Comparison of ENCODE assay signal across 8 mouse cellular contexts in the genomic region with DNA sequence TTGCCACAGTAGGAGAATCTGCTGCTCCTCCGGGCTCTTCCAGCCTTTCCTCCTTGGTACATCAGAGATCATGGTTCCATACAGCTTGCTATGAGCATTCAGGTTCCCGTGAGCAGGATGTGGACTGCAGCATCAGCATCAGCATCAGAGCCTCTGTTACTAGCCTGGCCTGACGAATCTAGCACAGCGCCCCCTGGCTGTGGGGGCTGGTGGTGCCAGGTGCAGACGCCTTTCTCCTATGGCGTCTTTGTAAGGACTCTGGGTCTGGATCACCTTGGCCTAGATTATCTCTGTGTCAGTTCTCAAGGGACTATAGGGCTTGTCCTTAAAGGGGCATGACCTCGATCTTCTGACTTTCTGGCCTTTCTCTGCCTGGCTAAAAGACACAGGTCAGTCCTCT.
A peak's percentile ranks its signal among the peaks of the same experiment; 100 is the strongest.
DNase-seq lines count a peak whose midpoint lies in the region; ATAC-seq and TF ChIP-seq lines count a peak whose summit lies in the region.

No protein-coding gene starts in this region.

- no peak for TF ChIP-seq EP300 in MEL (IDR thresholded peaks at IDR 0.05; ENCODE audit: low read depth in 1 of 2, low read length in 2 of 2)

- peak; percentile 82 to 98 (median 97) for TF ChIP-seq CTCF in MEL (IDR thresholded peaks at IDR 0.05 in 2 of 3, conservative IDR thresholded peaks at IDR 0.05 in 1 of 3; ENCODE audit: control insufficient read depth in 1 of 3, insufficient read depth in 1 of 3, low read depth in 2 of 3, low read length in 3 of 3, poor library complexity in 1 of 3, severe bottlenecking in 1 of 3)
- peak; percentile 73; the same call in 1 of the 2 replicates for TF ChIP-seq CTCF in small intestine, adult 2 months (IDR thresholded peaks at IDR 0.05; ENCODE audit: extremely low read depth, insufficient read length, insufficient replicate concordance, low read depth, low read length)

- no peak overlapping the region for H3K27ac ChIP-seq in MEL (ENCODE audit: control insufficient read depth, low read depth, low read length)
- no peak overlapping the region for H3K27ac ChIP-seq in small intestine, adult 2 months (ENCODE audit: insufficient read depth, low read depth, low read length)

- H3K36me3 ChIP-seq in MEL (ENCODE audit: control insufficient read depth in 1 of 2, insufficient read depth in 2 of 2, low read length in 2 of 2) = no peaks in the 10 kb centered on the region
- H3K36me3 ChIP-seq in small intestine, adult 2 months (ENCODE audit: control insufficient read depth, insufficient read depth, low read length) = no peaks in the 10 kb centered on the region

- ATAC-seq in erythroid progenitor cell, adult 5-6 weeks (replicated peaks; ENCODE audit: low FRiP score, poor library complexity, severe bottlenecking) = peak; percentile 70

- peak; percentile 30 for TF ChIP-seq RAD21 in MEL (IDR thresholded peaks at IDR 0.05; ENCODE audit: low read depth, low read length)

- DNase-seq in layer of hippocampus, adult 11-12 months (ENCODE audit: low spot score) = peak; percentile 44
- no peak for DNase-seq in layer of hippocampus, adult 9-10 months (ENCODE audit: low spot score)
- DNase-seq in MEL (ENCODE audit: low read depth, low spot score) (peak; percentile 74), liver (peak; percentile 76), MN1 (ENCODE audit: low spot score) (no peak)
- peak; percentile 36 for DNase-seq in brain, adult 2 months (ENCODE audit: low read depth, low spot score)

- no peaks in the 10 kb centered on the region for H3K9me3 ChIP-seq in MEL (replicated peaks; ENCODE audit: insufficient read depth, low read length)

- no peak overlapping the region for H3K4me3 ChIP-seq in MEL (ENCODE audit: control insufficient read depth in 1 of 2, insufficient read depth in 1 of 2, low read depth in 2 of 2, low read length in 2 of 2)
- no peak overlapping the region for H3K4me3 ChIP-seq in small intestine, adult 2 months (ENCODE audit: low read depth, low read length)

- peaks cover 2 to 3% of the 10 kb centered on the region in 2 experiments; a peak in 2 of 4 replicates for H3K27me3 ChIP-seq in MEL (ENCODE audit: control insufficient read depth in 1 of 2, insufficient read depth in 2 of 2, low read length in 2 of 2)
- no peaks in the 10 kb centered on the region for H3K27me3 ChIP-seq in small intestine, adult 2 months (ENCODE audit: control insufficient read depth, insufficient read depth, low read length)

- no peaks in the 10 kb centered on the region for H3K4me1 ChIP-seq in MEL (ENCODE audit: control insufficient read depth in 1 of 2, insufficient read depth in 2 of 2, low read length in 2 of 2)
- H3K4me1 ChIP-seq in small intestine, adult 2 months (ENCODE audit: control insufficient read depth, insufficient read depth, insufficient read length, low read length) = 0 out of 2 replicates have a peak, but pooled peaks cover 2% of the 10 kb centered on the region

- H3K9ac ChIP-seq in MEL (ENCODE audit: control insufficient read depth, low read depth, low read length, poor library complexity, severe bottlenecking) = no peak overlapping the region

- H3K79me2 ChIP-seq in MEL (ENCODE audit: control insufficient read depth, insufficient read depth, low read length, poor library complexity) = no peaks in the 10 kb centered on the region

- TF ChIP-seq POLR2A in MEL (IDR thresholded peaks at IDR 0.05; ENCODE audit: control insufficient read depth in 1 of 2, insufficient read depth in 1 of 2, low read depth in 1 of 2, low read length in 2 of 2, poor library complexity in 1 of 2) = no peak
- TF ChIP-seq POLR2A in small intestine, adult 2 months (IDR thresholded peaks at IDR 0.05; ENCODE audit: low read depth, low read length) = no peak

- WGBS in small intestine, adult 2 months = 29% methylated on average over 7 of the region's 7 CpGs

TF ChIP-seq in MEL, 35 proteins besides CTCF, POLR2A, EP300 and RAD21:
- no peak for TF ChIP-seq GATA1 (IDR thresholded peaks at IDR 0.05; ENCODE audit: low read depth, low read length)
- no peak for TF ChIP-seq JUND (IDR thresholded peaks at IDR 0.05; ENCODE audit: low read depth, low read length)
- TF ChIP-seq SMC3 (IDR thresholded peaks at IDR 0.05; ENCODE audit: low read depth, low read length) = peak; percentile 68

Comparison
In these comparisons a context has a peak if more than half of its experiments do, and no peak if none do; other contexts are left out.
1. DNase-seq: peak in layer of hippocampus, adult 11-12 months (single experiment), MEL (single experiment), brain, adult 2 months (single experiment) and liver (single experiment); none in layer of hippocampus, adult 9-10 months (single experiment) and MN1 (single experiment).